Mouse (Mus musculus) midbrain, embryonic 10.5 days (tissue): ENCODE results near the gene Herc3. TPM values are rescaled to one million over a fixed set of nuclear protein-coding genes. Genes with fewer than 3 reads are reported as not detected.
A peak's percentile ranks its signal among the peaks of the same experiment; 100 is the strongest.

Experiments
- DNase-seq: peaks from one replicate; pipeline ENCODE4 v3.0.0-alpha.2; 2017; ENCODE audit warnings: low spot score
- H3K27ac ChIP-seq: fragments of 300-500 bp; sonication (generic); replicated peaks from 2 replicates; pipeline ENCODE4 v1.5.1; 2016; ENCODE audit warnings: mild to moderate bottlenecking
- H3K27me3 ChIP-seq: fragments of 300-500 bp; sonication (generic); 2 replicates; pipeline ENCODE4 v1.6.1; 2016; ENCODE audit warnings: low read depth, mild to moderate bottlenecking; ENCODE audit not compliant: poor library complexity, severe bottlenecking
- H3K36me3 ChIP-seq: fragments of 300-500 bp; sonication (generic); 2 replicates; pipeline ENCODE4 v1.6.1; 2016; ENCODE audit warnings: mild to moderate bottlenecking, moderate library complexity
- H3K4me1 ChIP-seq: fragments of 300-500 bp; sonication (generic); 2 replicates; pipeline ENCODE4 v1.6.1; 2016
- H3K4me3 ChIP-seq: fragments of 300-500 bp; sonication (generic); 2 replicates; pipeline ENCODE4 v1.5.1; 2016; ENCODE audit warnings: mild to moderate bottlenecking, moderate library complexity
- H3K9me3 ChIP-seq: fragments of 300-500 bp; sonication (generic); replicated peaks from 2 replicates; pipeline ENCODE4 v1.6.1; 2016; ENCODE audit warnings: mild to moderate bottlenecking
- WGBS: fragments of 180-500 bp; shearing (Covaris S2); methylation state at CpG from one replicate; pipeline ENCODE4 v1.1.7; 2016; 5-methylcytosine and 5-hydroxymethylcytosine counted together
- polyA plus RNA-seq: library from polyadenylated mRNA; unstranded; fragments of >200 nt; fragmentation: Nextera tagmentation; extraction: Ambion mirVana; gene quantifications from 2 replicates; pipeline ENCODE4 v1.2.1, GENCODE M21; 2016

Herc3 gene
- polyA plus RNA-seq, 1 experiment from 2014 or later: 5.7 TPM

- no peaks in the 10 kb centered on the region for H3K36me3 ChIP-seq
- peaks cover 40% of the 10 kb centered on the region for H3K4me1 ChIP-seq
- peak overlapping the region; percentile 64 for H3K27ac ChIP-seq
- 82% methylated on average over 12 of the region's 12 CpGs for WGBS
- H3K27me3 ChIP-seq: no peaks in the 10 kb centered on the region
- H3K9me3 ChIP-seq: no peaks in the 10 kb centered on the region
- DNase-seq: no peak
- no peak overlapping the region for H3K4me3 ChIP-seq
Measured at GRCm38 (mm10) chr6:58932515-58933188, 101.4 kb downstream of the Herc3 start.

GRCm38 (mm10) chr6:58933189-58933913, 102.1 kb downstream of the Herc3 start:
- peak; percentile 43 for DNase-seq
- H3K27me3 ChIP-seq: no peaks in the 10 kb centered on the region
- no peak overlapping the region for H3K4me3 ChIP-seq
- no peaks in the 10 kb centered on the region for H3K36me3 ChIP-seq
- H3K4me1 ChIP-seq: peaks cover 38% of the 10 kb centered on the region
- H3K27ac ChIP-seq: peak overlapping the region; percentile 64; the same call in 1 of the 2 replicates
- no peaks in the 10 kb centered on the region for H3K9me3 ChIP-seq
- 47% methylated on average over 6 of the region's 6 CpGs for WGBS

GRCm38 (mm10) chr6:58934144-58934543, 102.9 kb downstream of the Herc3 start:
- Histone ChIP-seq H3K4me3 (no peak overlapping the region), H3K36me3 (no peaks in the 10 kb centered on the region), H3K4me1 (peaks cover 38% of the 10 kb centered on the region), H3K27ac (peak overlapping the region; percentile 58; the same call in 1 of the 2 replicates), H3K27me3 (no peaks in the 10 kb centered on the region), H3K9me3 (no peaks in the 10 kb centered on the region)
- 69% methylated on average over 4 of the region's 4 CpGs for WGBS
- no peak for DNase-seq

GRCm38 (mm10) chr6:58937726-58938125, 106.5 kb downstream of the Herc3 start:
- Histone ChIP-seq H3K4me1 (peaks cover 19% of the 10 kb centered on the region), H3K36me3 (no peaks in the 10 kb centered on the region), H3K27ac (no peak overlapping the region), H3K4me3 (no peak overlapping the region), H3K27me3 (no peaks in the 10 kb centered on the region), H3K9me3 (no peaks in the 10 kb centered on the region)
- no peak for DNase-seq

- no peaks in the 10 kb centered on the region for H3K27me3 ChIP-seq
- no peaks in the 10 kb centered on the region for H3K36me3 ChIP-seq
- whole genome bisulfite sequencing: 88% methylated on average over 2 of the region's 2 CpGs
- H3K27ac ChIP-seq: no peak overlapping the region
- no peaks in the 10 kb centered on the region for H3K9me3 ChIP-seq
- H3K4me1 ChIP-seq: no peaks in the 10 kb centered on the region
- DNase-seq: no peak
- H3K4me3 ChIP-seq: no peak overlapping the region
Measured at GRCm38 (mm10) chr6:58942276-58942675, 111.0 kb downstream of the Herc3 start.

- no peaks in the 10 kb centered on the region for H3K36me3 ChIP-seq
- H3K27ac ChIP-seq: no peak overlapping the region
- DNase-seq: no peak
- H3K4me1 ChIP-seq: no peaks in the 10 kb centered on the region
- H3K27me3 ChIP-seq: no peaks in the 10 kb centered on the region
- no peaks in the 10 kb centered on the region for H3K9me3 ChIP-seq
- 84% methylated on average over 3 of the region's 3 CpGs for WGBS
- H3K4me3 ChIP-seq: no peak overlapping the region
Measured at GRCm38 (mm10) chr6:58943958-58944357, 112.7 kb downstream of the Herc3 start.

GRCm38 (mm10) chr6:58946246-58946645, 115.0 kb downstream of the Herc3 start:
- Histone ChIP-seq H3K27me3 (no peaks in the 10 kb centered on the region), H3K36me3 (no peaks in the 10 kb centered on the region), H3K4me3 (no peak overlapping the region), H3K27ac (no peak overlapping the region), H3K4me1 (no peaks in the 10 kb centered on the region), H3K9me3 (no peaks in the 10 kb centered on the region)
- no peak for DNase-seq
- WGBS: 70% methylated on average over 2 of the region's 2 CpGs

GRCm38 (mm10) chr6:58946840-58947239, 115.6 kb downstream of the Herc3 start:
- no peaks in the 10 kb centered on the region for H3K4me1 ChIP-seq
- H3K27ac ChIP-seq: no peak overlapping the region
- H3K36me3 ChIP-seq: no peaks in the 10 kb centered on the region
- no peaks in the 10 kb centered on the region for H3K9me3 ChIP-seq
- no peak overlapping the region for H3K4me3 ChIP-seq
- no peak for DNase-seq
- H3K27me3 ChIP-seq: no peaks in the 10 kb centered on the region
- WGBS: 83% methylated on average over 4 of the region's 4 CpGs

GRCm38 (mm10) chr6:58950410-58950809, 119.1 kb downstream of the Herc3 start:
- WGBS: 96% methylated on average over 1 of the region's 1 CpGs
- Histone ChIP-seq H3K27me3 (no peaks in the 10 kb centered on the region), H3K36me3 (no peaks in the 10 kb centered on the region), H3K27ac (no peak overlapping the region), H3K4me3 (no peak overlapping the region), H3K9me3 (no peaks in the 10 kb centered on the region), H3K4me1 (no peaks in the 10 kb centered on the region)
- DNase-seq: no peak

- Histone ChIP-seq H3K4me3 (no peak overlapping the region), H3K9me3 (no peaks in the 10 kb centered on the region), H3K27ac (no peak overlapping the region), H3K27me3 (no peaks in the 10 kb centered on the region), H3K4me1 (no peaks in the 10 kb centered on the region), H3K36me3 (no peaks in the 10 kb centered on the region)
- WGBS: 70% methylated on average over 2 of the region's 2 CpGs
- DNase-seq: no peak
Measured at GRCm38 (mm10) chr6:58951128-58951992, 120.1 kb downstream of the Herc3 start.

- 93% methylated on average over 2 of the region's 2 CpGs for WGBS
- Histone ChIP-seq H3K27ac (no peak overlapping the region), H3K9me3 (no peaks in the 10 kb centered on the region), H3K4me3 (no peak overlapping the region), H3K27me3 (no peaks in the 10 kb centered on the region), H3K4me1 (peaks cover 12% of the 10 kb centered on the region), H3K36me3 (no peaks in the 10 kb centered on the region)
- no peak for DNase-seq
Measured at GRCm38 (mm10) chr6:58960523-58960922, 129.3 kb downstream of the Herc3 start.

- no peaks in the 10 kb centered on the region for H3K9me3 ChIP-seq
- H3K4me3 ChIP-seq: no peak overlapping the region
- H3K27me3 ChIP-seq: no peaks in the 10 kb centered on the region
- WGBS: 81% methylated on average over 5 of the region's 5 CpGs
- H3K4me1 ChIP-seq: peaks cover 11% of the 10 kb centered on the region
- no peak overlapping the region for H3K27ac ChIP-seq
- H3K36me3 ChIP-seq: no peaks in the 10 kb centered on the region
- DNase-seq: no peak
Measured at GRCm38 (mm10) chr6:58962691-58963090, 131.4 kb downstream of the Herc3 start.
